Mouse (Mus musculus): ENCODE measurements around the gene Bub1b. TPM values are rescaled to one million over a fixed set of nuclear protein-coding genes. Genes with fewer than 3 reads are reported as not detected.

The Bub1b gene
- polyA plus RNA-seq, 1 experiment from 2014 or later = 15.7 TPM

GRCm38 (mm10) chr2:118558426-118558825 lies 39.6 kb upstream of the Bub1b start:
- Histone ChIP-seq H3K4me1 (ENCODE audit: insufficient read depth) (peaks cover 6% of the 10 kb centered on the region), H3K36me3 (replicated peaks; ENCODE audit: insufficient read depth, low read length) (no peaks in the 10 kb centered on the region), H3K4me2 (ENCODE audit: low read depth, low read length) (no peak overlapping the region), H3K9me3 (ENCODE audit: low read length) (no peaks in the 10 kb centered on the region), H3K9ac (replicated peaks) (no peak overlapping the region), H3K27me3 (ENCODE audit: insufficient read depth, low read length) (no peaks in the 10 kb centered on the region), H3K4me3 (ENCODE audit: low read depth, low read length) (no peak overlapping the region), H3K27ac (ENCODE audit: low read depth) (no peak overlapping the region)
- no peak for TF ChIP-seq CTCF (IDR thresholded peaks at IDR 0.05; ENCODE audit: low read depth)
- TF ChIP-seq EP300 (IDR thresholded peaks at IDR 0.05; ENCODE audit: low read depth) = no peak
- no peak for DNase-seq
- 84% methylated on average over 3 of the region's 3 CpGs for WGBS (ENCODE audit: insufficient replicate concordance)
- ATAC-seq = no peak

DNA sequence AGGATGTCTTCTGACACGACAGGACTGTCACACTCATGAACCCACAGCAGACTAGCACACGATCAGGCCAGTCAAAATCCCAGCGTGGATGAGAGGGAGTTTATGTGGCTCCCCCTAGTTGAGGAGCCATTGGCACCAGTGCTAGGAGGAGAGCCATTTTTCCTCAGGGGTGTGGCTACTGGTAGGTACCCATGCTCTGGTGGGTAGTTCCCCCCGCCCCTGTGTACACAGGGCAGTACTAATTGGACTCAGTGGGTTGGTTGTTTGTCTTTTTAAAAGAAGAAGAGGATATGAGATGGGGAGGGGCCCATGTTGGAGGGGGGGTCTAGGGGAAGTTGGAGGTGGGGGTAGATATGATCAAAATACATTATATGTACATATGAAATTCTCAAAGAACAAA lies 36.0 kb upstream of the Bub1b start:
- Histone ChIP-seq H3K9me3 (ENCODE audit: low read length) (no peaks in the 10 kb centered on the region), H3K9ac (replicated peaks) (no peak overlapping the region), H3K27me3 (ENCODE audit: insufficient read depth, low read length) (no peaks in the 10 kb centered on the region), H3K27ac (ENCODE audit: low read depth) (peak overlapping the region; percentile 44; the same call in 1 of the 2 replicates), H3K4me1 (ENCODE audit: insufficient read depth) (no peaks in the 10 kb centered on the region), H3K4me3 (ENCODE audit: low read depth, low read length) (no peak overlapping the region), H3K4me2 (ENCODE audit: low read depth, low read length) (no peak overlapping the region; the same call in 1 of the 2 replicates), H3K36me3 (replicated peaks; ENCODE audit: insufficient read depth, low read length) (no peaks in the 10 kb centered on the region)
- 77% methylated on average over 4 of the region's 4 CpGs for WGBS (ENCODE audit: insufficient replicate concordance)
- ATAC-seq (peak; percentile 13; the same call in 1 of the 2 replicates), DNase-seq (no peak)
- TF ChIP-seq CTCF (IDR thresholded peaks at IDR 0.05; ENCODE audit: low read depth) (no peak), EP300 (IDR thresholded peaks at IDR 0.05; ENCODE audit: low read depth) (no peak)

GRCm38 (mm10) chr2:118562431-118562830 lies 35.6 kb upstream of the Bub1b start:
- WGBS (ENCODE audit: insufficient replicate concordance) = 62% methylated on average over 3 of the region's 3 CpGs

DNA sequence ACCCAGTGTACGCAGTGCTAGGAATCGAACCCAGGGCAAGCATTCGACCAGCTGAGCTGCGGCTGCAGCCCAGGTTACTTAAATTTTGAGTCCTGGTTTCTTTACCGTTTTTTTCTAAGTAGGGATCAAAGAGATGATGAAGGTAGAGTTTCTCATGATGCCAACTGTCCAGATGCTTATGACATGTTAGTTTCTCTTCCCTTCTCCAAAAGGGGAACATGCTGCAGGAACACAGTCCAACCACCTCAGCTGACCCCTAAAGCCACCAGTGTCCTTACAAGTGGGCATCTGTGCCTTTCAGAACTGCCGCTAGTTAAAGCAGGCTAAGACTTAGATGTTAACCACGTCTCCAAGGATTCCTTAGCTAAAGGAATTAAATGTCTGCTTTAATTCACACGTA lies 30.8 kb upstream of the Bub1b start:
- DNase-seq = no peak
- Histone ChIP-seq H3K4me1 (ENCODE audit: insufficient read depth) (no peaks in the 10 kb centered on the region), H3K9ac (replicated peaks) (no peak overlapping the region), H3K4me3 (ENCODE audit: low read depth, low read length) (no peak overlapping the region), H3K9me3 (ENCODE audit: low read length) (no peaks in the 10 kb centered on the region), H3K4me2 (ENCODE audit: low read depth, low read length) (no peak overlapping the region), H3K36me3 (replicated peaks; ENCODE audit: insufficient read depth, low read length) (no peaks in the 10 kb centered on the region), H3K27ac (ENCODE audit: low read depth) (no peak overlapping the region), H3K27me3 (ENCODE audit: insufficient read depth, low read length) (no peaks in the 10 kb centered on the region)
- no peak for ATAC-seq
- 70% methylated on average over 8 of the region's 8 CpGs for WGBS (ENCODE audit: insufficient replicate concordance)
- TF ChIP-seq CTCF (IDR thresholded peaks at IDR 0.05; ENCODE audit: low read depth) (no peak), EP300 (IDR thresholded peaks at IDR 0.05; ENCODE audit: low read depth) (no peak)

More at GRCm38 (mm10) chr2:118562431-118562830, 35.6 kb upstream of the Bub1b start:
- ATAC-seq (no peak), DNase-seq (no peak)
- H3K27me3 ChIP-seq (ENCODE audit: insufficient read depth, low read length) = no peaks in the 10 kb centered on the region
- no peaks in the 10 kb centered on the region for H3K4me1 ChIP-seq (ENCODE audit: insufficient read depth)
- no peak overlapping the region for H3K9ac ChIP-seq (replicated peaks)
- H3K27ac ChIP-seq (ENCODE audit: low read depth) = no peak overlapping the region
- TF ChIP-seq EP300 (IDR thresholded peaks at IDR 0.05; ENCODE audit: low read depth) (no peak), CTCF (IDR thresholded peaks at IDR 0.05; ENCODE audit: low read depth) (no peak)
- H3K36me3 ChIP-seq (replicated peaks; ENCODE audit: insufficient read depth, low read length) = no peaks in the 10 kb centered on the region
- H3K4me2 ChIP-seq (ENCODE audit: low read depth, low read length) = no peak overlapping the region
- no peak overlapping the region for H3K4me3 ChIP-seq (ENCODE audit: low read depth, low read length)
- no peaks in the 10 kb centered on the region for H3K9me3 ChIP-seq (ENCODE audit: low read length)

GRCm38 (mm10) chr2:118570939-118571338 lies 27.1 kb upstream of the Bub1b start:
- no peak overlapping the region for H3K27ac ChIP-seq (ENCODE audit: low read depth)
- 61% methylated on average over 2 of the region's 2 CpGs for WGBS (ENCODE audit: insufficient replicate concordance)
- no peak for TF ChIP-seq EP300 (IDR thresholded peaks at IDR 0.05; ENCODE audit: low read depth)
- TF ChIP-seq CTCF (IDR thresholded peaks at IDR 0.05; ENCODE audit: low read depth) = no peak
- H3K27me3 ChIP-seq (ENCODE audit: insufficient read depth, low read length) = no peaks in the 10 kb centered on the region
- no peaks in the 10 kb centered on the region for H3K36me3 ChIP-seq (replicated peaks; ENCODE audit: insufficient read depth, low read length)
- H3K9ac ChIP-seq (replicated peaks) = no peak overlapping the region
- H3K4me2 ChIP-seq (ENCODE audit: low read depth, low read length) = no peak overlapping the region
- DNase-seq (no peak), ATAC-seq (no peak)
- H3K9me3 ChIP-seq (ENCODE audit: low read length) = no peaks in the 10 kb centered on the region
- H3K4me1 ChIP-seq (ENCODE audit: insufficient read depth) = no peaks in the 10 kb centered on the region
- H3K4me3 ChIP-seq (ENCODE audit: low read depth, low read length) = no peak overlapping the region

GRCm38 (mm10) chr2:118572183-118572836 lies 25.7 kb upstream of the Bub1b start:
- no peaks in the 10 kb centered on the region for H3K9me3 ChIP-seq (ENCODE audit: low read length)
- H3K27ac ChIP-seq (ENCODE audit: low read depth) = no peak overlapping the region
- H3K4me2 ChIP-seq (ENCODE audit: low read depth, low read length) = no peak overlapping the region
- TF ChIP-seq CTCF (IDR thresholded peaks at IDR 0.05; ENCODE audit: low read depth) (no peak), EP300 (IDR thresholded peaks at IDR 0.05; ENCODE audit: low read depth) (no peak)
- no peak overlapping the region for H3K4me3 ChIP-seq (ENCODE audit: low read depth, low read length)
- no peaks in the 10 kb centered on the region for H3K27me3 ChIP-seq (ENCODE audit: insufficient read depth, low read length)
- no peaks in the 10 kb centered on the region for H3K4me1 ChIP-seq (ENCODE audit: insufficient read depth)
- WGBS (ENCODE audit: insufficient replicate concordance) = 60% methylated on average over 8 of the region's 9 CpGs
- H3K36me3 ChIP-seq (replicated peaks; ENCODE audit: insufficient read depth, low read length) = no peaks in the 10 kb centered on the region
- no peak overlapping the region for H3K9ac ChIP-seq (replicated peaks)
- DNase-seq (no peak), ATAC-seq (no peak)

Measured in liver, postnatal 0 days (tissue).